Mouse (Mus musculus): ENCODE measurements at regions not wholly inside any gene's neighbourhood (a gene's known extent, or its start where the extent isn't known, plus 50 kb on each side); places are given as distances from the start of the nearest gene placed in this dataset.

- TF ChIP-seq FLI1 (IDR thresholded peaks at IDR 0.05; ENCODE audit: low read length) = no peak
- no peak for TF ChIP-seq GATA1 (IDR thresholded peaks at IDR 0.05; ENCODE audit: borderline replicate concordance, low read length)
- Histone ChIP-seq H3K36me3 (replicated peaks; ENCODE audit: low read length) (no peaks in the 10 kb centered on the region), H3K4me3 (replicated peaks) (no peak overlapping the region), H3K9me3 (no peaks in the 10 kb centered on the region), H3K4me1 (no peaks in the 10 kb centered on the region), H3K27me3 (replicated peaks) (peaks cover 1% of the 10 kb centered on the region)
Observed at GRCm38 (mm10) chrX:13370319-13370718, 89.5 kb downstream of the Ddx3x start.

- Histone ChIP-seq H3K9me3 (peaks cover 8% of the 10 kb centered on the region), H3K4me3 (replicated peaks) (no peak overlapping the region), H3K36me3 (replicated peaks; ENCODE audit: low read length) (no peaks in the 10 kb centered on the region), H3K4me1 (no peaks in the 10 kb centered on the region), H3K27me3 (replicated peaks) (peaks cover 8% of the 10 kb centered on the region)
- no peak for TF ChIP-seq FLI1 (IDR thresholded peaks at IDR 0.05; ENCODE audit: low read length)
- TF ChIP-seq GATA1 (IDR thresholded peaks at IDR 0.05; ENCODE audit: borderline replicate concordance, low read length) = no peak
Observed at GRCm38 (mm10) chrX:13372752-13373151, 92.0 kb downstream of the Ddx3x start.

GRCm38 (mm10) chrX:13386354-13386753 lies 79.6 kb upstream of the Nyx start:
- Histone ChIP-seq H3K27me3 (replicated peaks) (peaks cover 7% of the 10 kb centered on the region), H3K4me3 (replicated peaks) (no peak overlapping the region), H3K4me1 (no peaks in the 10 kb centered on the region), H3K36me3 (replicated peaks; ENCODE audit: low read length) (no peaks in the 10 kb centered on the region), H3K9me3 (peaks cover 24% of the 10 kb centered on the region; the same call in 1 of the 2 replicates)
- TF ChIP-seq FLI1 (IDR thresholded peaks at IDR 0.05; ENCODE audit: low read length) (no peak), GATA1 (IDR thresholded peaks at IDR 0.05; ENCODE audit: borderline replicate concordance, low read length) (no peak)

GRCm38 (mm10) chrX:13398466-13398865 lies 67.4 kb upstream of the Nyx start:
- TF ChIP-seq GATA1 (IDR thresholded peaks at IDR 0.05; ENCODE audit: borderline replicate concordance, low read length) = no peak
- TF ChIP-seq FLI1 (IDR thresholded peaks at IDR 0.05; ENCODE audit: low read length) = no peak
- Histone ChIP-seq H3K4me3 (replicated peaks) (no peak overlapping the region), H3K9me3 (peaks cover 21% of the 10 kb centered on the region), H3K4me1 (no peaks in the 10 kb centered on the region), H3K36me3 (replicated peaks; ENCODE audit: low read length) (no peaks in the 10 kb centered on the region), H3K27me3 (replicated peaks) (peaks cover 1% of the 10 kb centered on the region)

- no peaks in the 10 kb centered on the region for H3K4me1 ChIP-seq
- no peaks in the 10 kb centered on the region for H3K9me3 ChIP-seq
- H3K36me3 ChIP-seq (replicated peaks; ENCODE audit: low read length) = no peaks in the 10 kb centered on the region
- no peak for TF ChIP-seq FLI1 (IDR thresholded peaks at IDR 0.05; ENCODE audit: low read length)
- no peak for TF ChIP-seq GATA1 (IDR thresholded peaks at IDR 0.05; ENCODE audit: borderline replicate concordance, low read length)
- no peak overlapping the region for H3K4me3 ChIP-seq (replicated peaks)
- peaks cover 19% of the 10 kb centered on the region for H3K27me3 ChIP-seq (replicated peaks)
Observed at GRCm38 (mm10) chrX:13412726-13413125, 53.2 kb upstream of the Nyx start.

GRCm38 (mm10) chrX:13413135-13413534 lies 52.8 kb upstream of the Nyx start:
- peaks cover 19% of the 10 kb centered on the region for H3K27me3 ChIP-seq (replicated peaks)
- no peaks in the 10 kb centered on the region for H3K36me3 ChIP-seq (replicated peaks; ENCODE audit: low read length)
- no peak for TF ChIP-seq GATA1 (IDR thresholded peaks at IDR 0.05; ENCODE audit: borderline replicate concordance, low read length)
- H3K9me3 ChIP-seq = no peaks in the 10 kb centered on the region
- H3K4me3 ChIP-seq (replicated peaks) = no peak overlapping the region
- H3K4me1 ChIP-seq = no peaks in the 10 kb centered on the region
